Mouse (Mus musculus): ENCODE results near the gene Gng7.

GRCm38 (mm10) chr10:81051133-81051532 lies 36.4 kb upstream of the Gng7 start:
- TF ChIP-seq CTCF (IDR thresholded peaks at IDR 0.05; ENCODE audit: insufficient read depth, low read depth, low read length) (no peak), POLR2A (IDR thresholded peaks at IDR 0.05; ENCODE audit: insufficient read depth, low read depth, low read length) (no peak)

All from olfactory bulb, adult 2 months (tissue).